Mouse (Mus musculus) monocyte, adult 5-6 weeks (primary cell): Measurements from ENCODE around the gene Nrarp. TPM values are rescaled to one million over a fixed set of nuclear protein-coding genes. Genes with fewer than 3 reads are reported as not detected.

Source experiments
- ATAC-seq: fragments of 153-309, 156-312 bp; replicated peaks from 2 replicates; pipeline ENCODE4 v1.8.0; 2017; ENCODE audit warnings: mild to moderate bottlenecking; ENCODE audit not compliant: low TSS enrichment, insufficient number of reproducible peaks, severe bottlenecking, poor library complexity, low FRiP score
- total RNA-seq: library from RNA; stranded (forward); fragments of 200-1000, 200-491, 200-594 nt; gene quantifications from 3 replicates; pipeline ENCODE4 v1.2.3, GENCODE M21; 2017

The Nrarp gene
- total RNA-seq, 1 experiment from 2014 or later: 22.3 TPM

DNA sequence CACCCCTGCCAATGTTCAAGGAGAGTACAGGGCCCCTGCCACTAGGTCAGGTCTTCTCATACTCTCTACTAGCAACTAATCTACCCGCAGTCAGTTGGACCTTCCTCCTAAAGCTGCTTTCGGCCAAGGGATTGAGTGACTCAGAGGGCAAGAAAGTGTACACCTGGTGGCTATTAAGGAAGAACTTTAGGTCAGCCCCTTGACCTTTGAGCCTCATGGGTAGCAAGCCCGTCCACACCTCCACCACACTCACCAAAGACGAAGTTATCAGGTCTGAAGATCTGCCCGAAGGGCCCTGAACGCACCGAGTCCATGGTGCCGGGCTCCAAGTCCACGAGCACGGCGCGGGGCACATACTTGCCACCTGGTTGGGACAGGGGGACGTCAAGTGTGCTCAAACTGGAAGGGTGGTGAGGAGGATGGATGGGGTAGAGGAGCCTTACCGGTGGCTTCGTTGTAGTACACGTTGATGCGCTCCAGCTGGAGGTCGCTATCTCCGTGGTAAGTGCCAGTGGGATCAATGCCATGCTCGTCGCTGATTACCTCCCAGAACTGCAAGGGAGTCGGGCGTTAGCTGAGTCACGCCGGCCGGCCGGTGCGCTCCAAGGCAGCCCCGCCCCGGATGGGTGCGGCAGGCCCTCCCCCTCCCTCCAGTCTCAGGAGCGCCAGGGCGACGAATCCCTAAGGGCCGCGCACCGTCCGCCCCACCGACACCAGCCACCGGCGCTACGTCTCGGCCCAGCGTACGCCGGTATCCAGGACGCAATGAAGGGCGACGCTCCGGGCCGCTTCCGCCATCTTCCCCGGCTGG, 43.3 kb downstream of the Nrarp start:
- peak; percentile 1; the same call in 1 of the 2 replicates for ATAC-seq

DNA sequence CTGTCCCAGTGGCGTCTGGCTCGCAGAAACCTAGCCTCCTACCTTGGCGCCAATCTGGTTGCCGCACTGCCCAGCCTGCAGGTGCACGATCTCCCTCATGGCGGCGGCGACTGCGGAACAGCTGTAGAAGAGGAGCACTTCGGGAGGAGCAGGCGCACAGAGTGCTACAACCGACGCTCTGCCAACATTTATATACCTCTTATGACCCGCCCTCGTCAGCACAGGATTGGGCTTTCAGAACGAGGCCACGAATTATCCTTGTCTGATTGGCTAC, 43.9 kb downstream of the Nrarp start, which contains the start of gene Tubb4b:
Gene Tubb4b (minus strand): TSS at position 211 of the 274 bp plus-strand sequence.
- ATAC-seq: no peak

DNA sequence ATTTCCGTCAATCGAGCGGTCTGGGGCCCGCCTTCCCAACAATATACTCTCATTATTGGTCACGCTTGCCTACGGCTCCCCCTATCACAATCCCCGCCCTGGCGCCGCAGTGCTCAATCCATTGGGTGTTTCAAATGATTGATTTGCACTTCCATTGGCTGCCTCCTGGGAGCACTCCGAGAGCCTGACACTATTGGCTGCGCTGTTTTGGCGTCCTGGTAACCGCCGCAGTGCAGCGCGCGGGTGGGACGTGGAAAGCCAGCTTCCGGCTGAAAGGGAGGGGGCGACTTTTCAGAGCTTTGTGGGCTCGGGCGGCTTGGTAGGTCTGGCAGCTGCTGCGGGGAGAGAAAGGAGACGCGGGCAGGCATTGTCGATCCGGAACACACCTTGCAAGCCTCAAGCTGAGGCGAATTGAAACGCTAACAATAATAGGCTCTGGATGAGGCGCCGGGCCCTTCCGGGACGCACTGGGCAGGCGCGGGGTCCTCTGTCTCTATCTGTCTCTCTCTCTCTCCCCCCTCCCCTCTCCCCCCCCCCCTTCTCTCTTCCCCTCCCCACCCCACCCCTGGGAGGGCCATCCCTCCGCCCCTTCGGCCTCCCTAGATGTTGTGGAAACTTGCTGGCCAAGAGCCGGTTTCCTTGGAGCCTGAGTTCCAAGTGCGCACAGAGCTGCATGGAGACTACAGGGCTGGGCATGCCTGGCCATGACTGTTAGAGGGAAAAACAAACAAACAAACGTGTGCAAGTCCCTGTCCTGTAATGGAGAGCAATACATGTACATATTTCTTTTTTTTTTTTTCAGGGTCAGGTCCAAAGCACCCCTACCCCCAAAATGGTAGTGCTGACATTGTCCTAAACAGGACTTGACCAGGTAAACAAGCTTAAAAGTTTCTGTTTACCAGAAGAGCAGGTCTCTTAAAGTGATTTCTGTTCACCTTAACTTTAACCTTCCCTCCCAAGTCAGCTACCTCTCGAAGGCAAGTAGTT, 44.5 kb downstream of the Nrarp start:
- ATAC-seq: peak; percentile 88

DNA sequence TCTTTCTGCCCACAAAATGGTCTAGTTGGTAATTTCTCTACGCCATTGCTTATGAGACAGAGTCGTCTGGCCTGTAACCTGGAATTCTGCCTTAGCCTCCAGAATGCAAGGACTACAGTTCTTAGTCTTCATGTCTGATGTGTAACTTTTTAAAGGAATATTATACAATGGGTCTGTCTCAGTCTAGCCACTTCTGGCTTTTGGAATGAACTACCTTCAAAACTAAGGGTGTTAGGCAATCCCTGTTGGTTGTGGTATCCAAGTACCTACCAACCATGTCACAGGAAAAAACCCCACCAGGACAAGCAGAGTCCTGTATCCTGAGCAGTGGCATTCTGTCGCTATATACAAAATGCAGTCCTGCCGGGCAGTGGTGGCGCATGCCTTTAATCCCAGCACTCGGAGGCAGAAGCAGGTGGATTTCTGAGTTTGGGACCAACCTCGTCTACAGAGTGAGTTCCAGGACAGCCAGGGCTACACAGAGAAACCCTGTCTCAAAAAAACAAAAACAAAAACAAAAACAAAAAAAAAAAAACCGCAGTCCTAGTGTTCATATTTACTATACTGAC, 45.3 kb downstream of the Nrarp start:
- no peak for ATAC-seq

DNA sequence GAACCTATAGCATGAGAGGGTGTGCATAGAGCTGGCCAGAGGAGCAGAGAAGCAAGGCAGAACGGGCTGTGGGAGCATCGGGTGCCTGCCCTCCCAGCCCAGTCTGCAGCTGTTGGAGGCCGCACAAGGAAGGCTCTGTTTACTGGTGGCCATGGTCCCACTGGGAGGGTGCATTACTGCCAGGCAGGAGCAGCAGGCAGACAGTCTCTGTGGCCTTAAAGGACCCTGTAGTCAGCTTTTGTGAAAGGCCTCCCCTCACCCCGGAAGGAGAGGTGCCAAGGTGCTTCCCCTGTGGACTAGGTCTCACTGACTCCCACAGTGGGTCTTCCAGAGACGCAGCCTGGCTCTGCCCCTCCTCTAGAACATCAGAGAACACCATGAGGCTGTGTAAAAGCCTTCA, 46.3 kb downstream of the Nrarp start:
- ATAC-seq: no peak

DNA sequence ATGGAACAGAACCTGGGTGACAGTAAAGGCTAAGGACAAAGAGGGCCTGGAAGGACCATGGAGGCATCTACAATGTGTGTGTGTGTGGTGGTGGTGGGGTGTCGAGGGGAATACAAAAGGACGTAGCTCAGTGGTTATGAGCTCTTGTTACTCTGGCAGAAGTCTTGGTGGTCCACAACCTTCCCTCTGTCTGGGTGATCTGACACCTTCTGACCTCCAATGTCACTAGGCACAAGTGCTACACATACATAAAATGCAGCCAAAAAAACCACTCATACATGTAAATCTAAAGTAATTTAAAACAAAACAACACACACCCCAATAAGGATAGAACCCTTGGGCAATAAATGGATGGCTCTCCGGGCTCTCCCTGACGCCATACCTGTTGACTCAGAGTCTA, 46.8 kb downstream of the Nrarp start:
- no peak for ATAC-seq

DNA sequence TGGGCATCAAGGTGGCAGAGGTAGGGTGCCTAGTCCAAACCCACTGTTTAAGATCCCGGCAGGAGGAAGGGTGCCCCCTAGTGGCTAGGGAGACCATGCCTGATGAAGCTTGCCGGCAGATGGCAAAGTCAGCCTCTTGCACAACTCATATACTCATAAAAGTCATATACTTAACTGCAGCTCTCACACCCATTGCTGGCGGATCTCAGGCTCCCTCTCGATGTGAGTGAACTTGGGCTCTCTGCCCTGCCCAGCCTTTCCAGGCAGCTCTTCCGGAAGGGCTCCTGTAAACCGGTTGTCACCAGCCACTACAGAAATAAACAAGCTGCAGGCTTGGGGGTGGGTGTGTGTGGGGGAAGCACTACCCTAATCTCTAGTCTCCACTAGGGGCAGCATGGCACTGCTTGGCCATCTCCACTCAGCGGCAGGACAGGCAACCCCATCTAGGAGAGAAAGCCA, 47.9 kb downstream of the Nrarp start:
- peak; percentile 50 for ATAC-seq

DNA sequence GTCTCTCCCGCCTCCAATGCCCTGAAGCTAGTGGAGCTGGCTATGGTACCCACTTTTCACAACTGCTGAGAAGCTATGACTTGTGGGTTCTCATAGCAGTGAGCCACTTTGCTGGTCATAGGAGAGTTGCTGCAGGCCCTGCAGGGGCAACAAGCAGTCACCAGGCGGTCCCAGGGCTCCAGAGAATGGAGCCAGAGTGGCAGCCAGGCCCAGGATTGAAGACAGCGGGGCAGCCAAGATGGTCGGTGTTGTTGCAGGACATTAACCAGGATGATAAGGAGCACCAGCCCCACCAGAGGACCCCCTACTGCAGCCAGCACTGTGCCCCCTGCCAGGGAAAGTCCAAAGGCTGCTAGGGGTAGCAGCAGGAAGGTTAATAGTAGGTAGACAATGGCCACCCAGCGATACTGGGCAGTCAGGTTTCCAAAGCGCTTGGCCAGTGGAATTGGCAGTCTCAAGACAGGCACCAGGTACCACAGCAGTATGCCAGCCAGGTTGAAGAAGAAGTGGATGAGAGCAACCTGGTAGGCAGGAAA, 48.5 kb downstream of the Nrarp start:
- no peak for ATAC-seq

DNA sequence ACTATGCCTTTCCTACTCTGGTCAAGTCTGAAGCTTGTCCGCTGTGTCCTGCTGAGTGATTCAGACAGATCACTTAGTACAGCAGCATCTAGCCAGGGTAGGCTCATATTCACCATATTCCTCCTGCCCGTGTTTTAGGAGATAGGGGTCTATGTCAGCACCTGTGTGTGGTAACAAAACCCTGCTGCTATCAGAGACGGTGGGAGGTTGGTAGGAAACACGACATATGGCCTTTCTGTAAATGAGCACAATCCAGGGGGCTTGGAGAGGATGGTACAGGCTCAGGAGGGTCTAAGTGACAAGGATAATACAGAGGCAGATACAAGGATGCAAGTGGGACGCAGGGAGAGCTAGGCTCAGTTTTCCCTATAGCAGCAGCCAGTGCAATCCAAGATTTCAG, 49.0 kb downstream of the Nrarp start:
- no peak for ATAC-seq

DNA sequence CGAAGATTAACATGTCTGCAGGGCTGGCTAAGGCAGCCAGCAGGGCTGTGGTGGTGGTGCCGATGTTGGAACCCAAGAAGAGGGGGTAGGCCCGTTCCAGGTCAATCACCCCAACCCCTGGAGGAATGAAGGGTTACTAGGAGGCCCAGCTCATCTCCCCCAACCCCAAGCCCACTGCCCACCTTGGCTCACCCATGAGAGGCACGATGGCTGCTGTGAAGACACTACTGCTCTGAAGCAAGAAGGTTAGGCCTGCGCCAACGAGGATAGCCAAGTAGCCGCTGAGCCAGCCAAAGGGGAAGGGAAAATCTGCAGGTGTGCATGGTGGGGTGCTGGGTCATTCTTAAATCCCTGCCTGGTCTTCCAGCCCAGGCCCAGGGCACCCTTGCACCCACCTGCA, 50.0 kb downstream of the Nrarp start:
- no peak for ATAC-seq

DNA sequence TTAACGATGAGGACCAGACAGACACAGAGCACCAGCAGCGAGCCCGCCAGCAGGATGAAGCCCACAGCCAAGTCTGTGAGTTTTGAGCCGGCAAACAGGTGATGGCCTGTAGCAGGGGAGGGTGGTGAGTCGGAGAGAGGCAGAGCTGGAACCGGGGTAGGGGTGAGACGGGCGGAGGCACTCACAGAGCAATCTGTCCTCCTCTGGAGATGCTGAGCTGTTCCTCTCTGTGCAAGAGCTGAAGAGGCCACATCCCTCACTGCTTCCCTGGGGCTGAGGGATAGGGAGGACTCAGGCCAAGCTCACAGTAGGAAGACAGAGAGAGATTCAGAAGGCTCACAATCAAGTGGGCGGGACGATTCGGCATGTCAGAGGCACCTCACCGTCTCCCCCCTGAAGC, 50.5 kb downstream of the Nrarp start:
- ATAC-seq: no peak

Other genes starting within 250 kb of the Nrarp start
- 101 to 175 TPM (median 138 TPM) in 3 replicates for gene Arrdc1, start 245.5 kb upstream of the Nrarp start, total RNA-seq
- gene Zmynd19, start 231.0 kb upstream of the Nrarp start, total RNA-seq: 3.3 to 10.5 TPM (median 7.3 TPM) in 3 replicates
- gene Dph7, start 218.4 kb upstream of the Nrarp start, total RNA-seq: 8.6 to 12.9 TPM (median 12.2 TPM) in 3 replicates
- 22.5 to 54.3 TPM (median 43.5 TPM) in 3 replicates for gene Mrpl41, start 205.7 kb upstream of the Nrarp start, total RNA-seq
- 52.7 to 87.6 TPM (median 69.0 TPM) in 3 replicates for gene Pnpla7, start 204.7 kb upstream of the Nrarp start, total RNA-seq
- 7.6 to 28.3 TPM (median 20.0 TPM) in 3 replicates for gene Nsmf, start 126.4 kb upstream of the Nrarp start, total RNA-seq
- not detected in 3 replicates for gene Entpd8, start 100.5 kb upstream of the Nrarp start, total RNA-seq
- gene Noxa1, start 85.6 kb upstream of the Nrarp start, total RNA-seq: 0.78 TPM in 1 of 3 replicates, not detected in the others
- gene Tor4a, start 16.1 kb downstream of the Nrarp start, total RNA-seq: 28.8 to 64.7 TPM (median 31.0 TPM) in 3 replicates
- gene Nelfb, start 30.7 kb downstream of the Nrarp start, total RNA-seq: 82.8 to 113 TPM (median 105 TPM) in 3 replicates
- gene Stpg3, start 33.9 kb downstream of the Nrarp start, total RNA-seq: not detected in 3 replicates
- not detected in 3 replicates for gene Fam166a, start 38.0 kb downstream of the Nrarp start, total RNA-seq
- 161 to 206 TPM (median 166 TPM) in 3 replicates for gene Tubb4b, start 43.9 kb downstream of the Nrarp start, total RNA-seq
- not detected in 3 replicates for gene Slc34a3, start 53.6 kb downstream of the Nrarp start, total RNA-seq
- not detected in 3 replicates for gene Rnf224, start 56.0 kb downstream of the Nrarp start, total RNA-seq
- not detected in 3 replicates for gene Rnf208, start 61.5 kb downstream of the Nrarp start, total RNA-seq
- gene Cysrt1, start 61.7 kb downstream of the Nrarp start, total RNA-seq: not detected in 3 replicates
- 4.5 to 4.9 TPM in 2 of 3 replicates, not detected in the other for gene AL732309.1, start 66.1 kb downstream of the Nrarp start, total RNA-seq
- 12.2 to 16.8 TPM (median 15.6 TPM) in 3 replicates for gene Tmem203, start 74.7 kb downstream of the Nrarp start, total RNA-seq
- 7.1 to 9.2 TPM (median 8.4 TPM) in 3 replicates for gene Tprn, start 81.9 kb downstream of the Nrarp start, total RNA-seq
- gene Ssna1, start 91.7 kb downstream of the Nrarp start, total RNA-seq: 31.8 to 50.4 TPM (median 32.4 TPM) in 3 replicates
- gene Anapc2, start 91.7 kb downstream of the Nrarp start, total RNA-seq: 42.6 to 64.9 TPM (median 43.8 TPM) in 3 replicates
- gene Tmem210, start 107.4 kb downstream of the Nrarp start, total RNA-seq: not detected in 3 replicates
- gene Lrrc26, start 109.2 kb downstream of the Nrarp start, total RNA-seq: not detected in 3 replicates
- gene Grin1, start 138.4 kb downstream of the Nrarp start, total RNA-seq: 0.49 TPM in 1 of 3 replicates, not detected in the others
- 31.6 to 66.4 TPM (median 33.3 TPM) in 3 replicates for gene Man1b1, start 151.6 kb downstream of the Nrarp start, total RNA-seq
- gene Dpp7, start 175.6 kb downstream of the Nrarp start, total RNA-seq: 24.8 to 101 TPM (median 57.4 TPM) in 3 replicates
- 6.6 to 19.5 TPM (median 12.9 TPM) in 3 replicates for gene Uap1l1, start 184.9 kb downstream of the Nrarp start, total RNA-seq
- gene Sapcd2, start 191.6 kb downstream of the Nrarp start, total RNA-seq: 4.3 TPM in 1 of 3 replicates, not detected in the others
- gene Entpd2, start 215.1 kb downstream of the Nrarp start, total RNA-seq: not detected in 3 replicates
- not detected in 3 replicates for gene Npdc1, start 218.6 kb downstream of the Nrarp start, total RNA-seq
- gene Fut7, start 242.5 kb downstream of the Nrarp start, total RNA-seq: 8.9 to 13.9 TPM (median 11.0 TPM) in 3 replicates
- 16.8 to 46.8 TPM (median 17.5 TPM) in 3 replicates for gene Abca2, start 247.9 kb downstream of the Nrarp start, total RNA-seq